Mouse (Mus musculus) adrenal gland, postnatal 25 days (tissue): ENCODE results near the gene Pclo. TPM values are rescaled to one million over a fixed set of nuclear protein-coding genes. Genes with fewer than 3 reads are reported as not detected.
"Not testable (repeated sequence)": the region's sequence is repeated elsewhere in the genome, so short reads cannot be mapped to it uniquely, and the experiment has no call there.

Source experiments
- DNase-seq: peaks from one replicate; pipeline ENCODE4 v3.0.0; 2021; ENCODE audit warnings: mixed read lengths
- total RNA-seq: library from RNA; stranded (reverse); gene quantifications from 2 replicates; pipeline ENCODE4 v1.2.3, GENCODE M21; 2021

Gene Pclo
- total RNA-seq, 1 experiment from 2014 or later, result 8.6 TPM

GRCm38 (mm10) chr5:14680419-14680818 lies 165.7 kb downstream of the Pclo start:
- no peak for DNase-seq

GRCm38 (mm10) chr5:14691995-14692394 lies 177.3 kb downstream of the Pclo start:
- no peak for DNase-seq

GRCm38 (mm10) chr5:14696745-14697144 lies 182.0 kb downstream of the Pclo start:
- no peak for DNase-seq

GRCm38 (mm10) chr5:14700900-14701299 lies 186.2 kb downstream of the Pclo start:
- DNase-seq, result no peak

GRCm38 (mm10) chr5:14705423-14705822 lies 190.7 kb downstream of the Pclo start:
- DNase-seq, result no peak

GRCm38 (mm10) chr5:14707311-14707710 lies 192.6 kb downstream of the Pclo start:
- no peak for DNase-seq

- DNase-seq, result no peak
These were observed 208.9 kb downstream of the Pclo start for GRCm38 (mm10) chr5:14723576-14723975.

- DNase-seq, result no peak
These were observed 214.0 kb downstream of the Pclo start for GRCm38 (mm10) chr5:14728676-14729253.

GRCm38 (mm10) chr5:14750882-14751281 lies 236.2 kb downstream of the Pclo start:
- no peak for DNase-seq

GRCm38 (mm10) chr5:14766686-14767085 lies 252.0 kb downstream of the Pclo start:
- DNase-seq, result no peak

GRCm38 (mm10) chr5:14782362-14783082 lies 267.8 kb downstream of the Pclo start:
- DNase-seq, result no peak

- no peak for DNase-seq
These were observed 279.2 kb downstream of the Pclo start for GRCm38 (mm10) chr5:14793891-14794290.

- DNase-seq, result peak; percentile 27
These were observed 292.4 kb downstream of the Pclo start for GRCm38 (mm10) chr5:14807136-14807535.

- DNase-seq, result no peak
These were observed 318.6 kb downstream of the Pclo start for GRCm38 (mm10) chr5:14833165-14833860.

GRCm38 (mm10) chr5:14834155-14834991 lies 319.7 kb downstream of the Pclo start:
- no peak for DNase-seq

GRCm38 (mm10) chr5:14853650-14854049 lies 338.9 kb downstream of the Pclo start:
- DNase-seq, result no peak

- not testable (repeated sequence) for DNase-seq
These were observed 370.6 kb downstream of the Pclo start for GRCm38 (mm10) chr5:14885291-14885690.

- DNase-seq, result no peak
These were observed 377.5 kb downstream of the Pclo start for GRCm38 (mm10) chr5:14892242-14892641.

GRCm38 (mm10) chr5:14903539-14903938 lies 388.8 kb downstream of the Pclo start:
- not testable (repeated sequence) for DNase-seq
